Mouse (Mus musculus) intestine, embryonic 14.5 days (tissue): Measurements from ENCODE around the gene Gsk3b. TPM values are rescaled to one million over a fixed set of nuclear protein-coding genes. Genes with fewer than 3 reads are reported as not detected.
A peak's percentile ranks its signal among the peaks of the same experiment; 100 is the strongest.

Experiments
- ATAC-seq: fragments of 200-750 bp; cut with Nextera tagmentation; replicated peaks from 2 replicates; pipeline ENCODE4 v1.8.0; 2017; ENCODE audit warnings: low read depth, moderate number of reproducible peaks, moderate TSS enrichment, moderate library complexity; ENCODE audit not compliant: low FRiP score, low TSS enrichment
- DNase-seq: peaks from one replicate; pipeline ENCODE4 v3.0.0-alpha.2; 2018; ENCODE audit warnings: low spot score
- H3K27ac ChIP-seq: fragments of 300-500 bp; sonication (generic); 2 replicates; pipeline ENCODE4 v1.5.1; 2014; ENCODE audit warnings: low read depth, mild to moderate bottlenecking, control low read depth
- H3K27me3 ChIP-seq: fragments of 300-500 bp; sonication (generic); replicated peaks from 2 replicates; pipeline ENCODE4 v1.6.1; 2014; ENCODE audit warnings: low read length, control low read depth; ENCODE audit not compliant: control insufficient read depth, insufficient read depth
- H3K36me3 ChIP-seq: fragments of 300-500 bp; sonication (generic); 2 replicates; pipeline ENCODE4 v1.6.1; 2014; ENCODE audit warnings: low read length, control low read depth; ENCODE audit not compliant: control insufficient read depth, insufficient read depth
- H3K4me1 ChIP-seq: fragments of 300-500 bp; sonication (generic); replicated peaks from 2 replicates; pipeline ENCODE4 v1.6.1; 2014; ENCODE audit warnings: low read length, control low read depth, mixed read lengths; ENCODE audit not compliant: control insufficient read depth, insufficient read depth
- H3K4me2 ChIP-seq: fragments of 300-500 bp; sonication (generic); 2 replicates; pipeline ENCODE4 v1.6.1; 2014; ENCODE audit warnings: low read length
- H3K4me3 ChIP-seq: fragments of 300-500 bp; sonication (generic); 2 replicates; pipeline ENCODE4 v1.5.1; 2014; ENCODE audit warnings: low read depth, low read length, control low read depth, mixed read lengths
- H3K9ac ChIP-seq: fragments of 300-500 bp; sonication (generic); 2 replicates; pipeline ENCODE4 v1.6.1; 2014; ENCODE audit warnings: mild to moderate bottlenecking, low read length
- H3K9me3 ChIP-seq: fragments of 300-500 bp; sonication (generic); 2 replicates; pipeline ENCODE4 v1.6.1; 2016; ENCODE audit warnings: low read length, control low read depth; ENCODE audit not compliant: control insufficient read depth
- WGBS: fragments of 180-500 bp; shearing (Covaris S2); extraction: QIAGEN DNeasy Blood & Tissue Kit; methylation state at CpG from one replicate; pipeline ENCODE4 v1.1.7; 2014; 5-methylcytosine and 5-hydroxymethylcytosine counted together
- polyA plus RNA-seq: library from polyadenylated mRNA; unstranded; fragments of >200 nt; fragmentation: Nextera tagmentation; extraction: Ambion mirVana; gene quantifications from 2 replicates; pipeline ENCODE4 v1.2.1, GENCODE M21; 2014

Gene Gsk3b
- polyA plus RNA-seq, 1 experiment from 2014 or later = 63.9 TPM

- H3K27ac ChIP-seq = no peak overlapping the region
- no peaks in the 10 kb centered on the region for H3K27me3 ChIP-seq
- no peak overlapping the region for H3K4me2 ChIP-seq
- 75% methylated on average over 7 of the region's 7 CpGs for WGBS
- no peak overlapping the region for H3K9ac ChIP-seq
- DNase-seq (no peak), ATAC-seq (no peak)
- no peak overlapping the region for H3K4me3 ChIP-seq
- H3K9me3 ChIP-seq = no peaks in the 10 kb centered on the region
- H3K36me3 ChIP-seq = no peaks in the 10 kb centered on the region
- no peaks in the 10 kb centered on the region for H3K4me1 ChIP-seq
Observed at GRCm38 (mm10) chr16:38285801-38286200, 197.0 kb downstream of the Gsk3b start.

- ATAC-seq (no peak), DNase-seq (no peak)
- H3K4me2 ChIP-seq = no peak overlapping the region
- no peak overlapping the region for H3K4me3 ChIP-seq
- no peaks in the 10 kb centered on the region for H3K36me3 ChIP-seq
- H3K9me3 ChIP-seq = no peaks in the 10 kb centered on the region
- no peaks in the 10 kb centered on the region for H3K4me1 ChIP-seq
- H3K27ac ChIP-seq = no peak overlapping the region
- no peaks in the 10 kb centered on the region for H3K27me3 ChIP-seq
- H3K9ac ChIP-seq = no peak overlapping the region
- WGBS = 47% methylated on average over 4 of the region's 4 CpGs
Observed at GRCm38 (mm10) chr16:38286541-38286940, 197.7 kb downstream of the Gsk3b start.

- Histone ChIP-seq H3K9me3 (no peaks in the 10 kb centered on the region), H3K27me3 (no peaks in the 10 kb centered on the region), H3K36me3 (no peaks in the 10 kb centered on the region), H3K4me2 (no peak overlapping the region), H3K4me3 (no peak overlapping the region), H3K4me1 (no peaks in the 10 kb centered on the region), H3K9ac (no peak overlapping the region), H3K27ac (no peak overlapping the region)
- ATAC-seq (no peak), DNase-seq (no peak)
- 49% methylated on average over 6 of the region's 6 CpGs for WGBS
Observed at GRCm38 (mm10) chr16:38287357-38287756, 198.6 kb downstream of the Gsk3b start.

GRCm38 (mm10) chr16:38287762-38288161, 199.0 kb downstream of the Gsk3b start:
- Histone ChIP-seq H3K9me3 (no peaks in the 10 kb centered on the region), H3K36me3 (no peaks in the 10 kb centered on the region), H3K27me3 (no peaks in the 10 kb centered on the region), H3K9ac (no peak overlapping the region), H3K4me1 (no peaks in the 10 kb centered on the region), H3K4me2 (no peak overlapping the region), H3K4me3 (no peak overlapping the region), H3K27ac (no peak overlapping the region)
- WGBS = 75% methylated on average over 3 of the region's 3 CpGs
- ATAC-seq = no peak
- no peak for DNase-seq

- no peak overlapping the region for H3K4me3 ChIP-seq
- 0 out of 2 replicates have a peak, but pooled peaks cover 2% of the 10 kb centered on the region for H3K4me1 ChIP-seq
- H3K9ac ChIP-seq = no peak overlapping the region
- 24% methylated on average over 6 of the region's 6 CpGs for WGBS
- no peaks in the 10 kb centered on the region for H3K27me3 ChIP-seq
- H3K9me3 ChIP-seq = no peaks in the 10 kb centered on the region
- no peak overlapping the region for H3K4me2 ChIP-seq
- H3K27ac ChIP-seq = no peak overlapping the region
- ATAC-seq = no peak
- no peak for DNase-seq
- no peaks in the 10 kb centered on the region for H3K36me3 ChIP-seq
Observed at GRCm38 (mm10) chr16:38288851-38289250, 200.1 kb downstream of the Gsk3b start.

GRCm38 (mm10) chr16:38290151-38290550, 201.3 kb downstream of the Gsk3b start:
- Histone ChIP-seq H3K4me3 (no peak overlapping the region), H3K27ac (no peak overlapping the region), H3K4me2 (no peak overlapping the region), H3K9me3 (no peaks in the 10 kb centered on the region), H3K27me3 (no peaks in the 10 kb centered on the region), H3K4me1 (0 out of 2 replicates have a peak, but pooled peaks cover 6% of the 10 kb centered on the region), H3K36me3 (no peaks in the 10 kb centered on the region), H3K9ac (no peak overlapping the region)
- ATAC-seq = no peak
- DNase-seq = no peak
- whole genome bisulfite sequencing = 73% methylated on average over 2 of the region's 2 CpGs

- DNase-seq (peak; percentile 65), ATAC-seq (peak; percentile 81)
- H3K4me3 ChIP-seq = peak within 1 kb of the TSS; percentile 21
- H3K27me3 ChIP-seq = no peaks in the 10 kb centered on the region
- peak within 1 kb of the TSS; percentile 73 for H3K27ac ChIP-seq
- H3K36me3 ChIP-seq = no peaks in the 10 kb centered on the region
- no peak within 1 kb of the TSS for H3K9ac ChIP-seq
- 0 out of 2 replicates have a peak, but pooled peaks cover 6% of the 10 kb centered on the region for H3K4me1 ChIP-seq
- H3K4me2 ChIP-seq = peak within 1 kb of the TSS; percentile 37
- 49% methylated on average over 7 of the region's 7 CpGs for WGBS
- H3K9me3 ChIP-seq = no peaks in the 10 kb centered on the region
Observed at GRCm38 (mm10) chr16:38294685-38295348, 206.0 kb downstream of the Gsk3b start, which contains the start of gene Nr1i2. Gene Nr1i2 (minus strand): TSS chr16:38294824.

- Histone ChIP-seq H3K9ac (no peak overlapping the region), H3K4me2 (no peak overlapping the region)
- no peak for DNase-seq
Observed at GRCm38 (mm10) chr16:38295349-38295930, 206.6 kb downstream of the Gsk3b start.

More at GRCm38 (mm10) chr16:38295349-38295930, 206.6 kb downstream of the Gsk3b start:
- Histone ChIP-seq H3K27me3 (no peaks in the 10 kb centered on the region), H3K36me3 (no peaks in the 10 kb centered on the region), H3K4me1 (0 out of 2 replicates have a peak, but pooled peaks cover 6% of the 10 kb centered on the region), H3K4me3 (no peak overlapping the region), H3K9me3 (no peaks in the 10 kb centered on the region), H3K27ac (peak overlapping the region; percentile 73)
- no peak for ATAC-seq
- 31% methylated on average over 5 of the region's 5 CpGs for WGBS
